Mouse (Mus musculus) adrenal gland, adult (tissue): ENCODE measurements at regions not wholly inside any gene's neighbourhood (a gene's known extent, or its start where the extent isn't known, plus 50 kb on each side); places are given as distances from the start of the nearest gene placed in this dataset.

Source experiments
- DNase-seq, 2 experiments: peaks; one replicate each; pipeline ENCODE4 v3.0.0; 2022 to 2023; ENCODE audit warnings: low spot score in 1 of 2; ENCODE audit not compliant: inconsistent age in 2 of 2

DNA sequence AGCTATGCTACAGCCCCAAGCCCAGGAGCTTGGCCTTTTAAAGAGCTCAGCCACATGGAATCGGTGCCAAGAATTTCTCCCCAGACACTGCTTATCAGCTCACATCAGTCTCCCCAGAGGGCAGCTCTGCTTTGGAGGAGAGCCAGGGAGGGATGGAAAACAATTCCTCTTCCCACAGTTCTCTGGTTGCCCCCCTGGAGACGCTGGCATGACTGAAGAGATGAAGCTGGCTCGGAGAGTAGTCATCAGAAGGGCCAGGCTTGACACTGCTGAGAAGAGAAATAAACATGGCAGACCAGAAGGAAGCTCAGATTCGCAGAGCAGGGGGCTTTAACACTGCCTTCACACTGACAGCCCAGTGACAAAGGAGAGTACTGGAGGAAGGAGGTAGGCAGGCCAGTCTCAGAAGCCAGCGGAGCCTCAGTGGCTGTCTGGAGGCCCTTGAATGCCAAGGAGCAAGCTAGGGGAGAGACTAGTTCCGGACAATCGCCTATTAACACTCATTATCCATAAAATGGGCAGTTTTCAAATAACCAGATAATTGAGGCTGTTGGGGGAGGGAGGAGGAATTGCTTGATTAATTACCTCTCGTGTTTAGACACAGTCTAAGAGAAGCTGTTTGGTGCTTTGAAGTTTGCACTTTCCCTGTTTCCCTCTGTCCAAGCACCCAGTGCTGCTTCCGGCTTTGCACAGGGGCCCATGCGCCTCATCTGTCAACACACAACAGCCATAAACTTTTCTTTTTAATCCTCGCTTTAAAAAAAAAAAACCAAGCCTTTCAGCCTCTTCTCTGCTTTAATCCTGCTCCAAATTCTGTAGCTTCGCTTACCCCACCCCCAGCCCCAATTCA is 148.3 kb downstream of the Ddx1 start:
- DNase-seq, result peak; percentile 58 to 84

GRCm38 (mm10) chr12:13094111-13094851 is 152.6 kb upstream of the Mycn start:
- DNase-seq, result no peak

- no peak for DNase-seq
These were observed 144.2 kb upstream of the Mycn start for GRCm38 (mm10) chr12:13085951-13086350.

GRCm38 (mm10) chr12:13085484-13085883 is 143.8 kb upstream of the Mycn start:
- DNase-seq, result no peak

GRCm38 (mm10) chr12:13083337-13084054 is 141.8 kb upstream of the Mycn start:
- DNase-seq, result no peak

DNA sequence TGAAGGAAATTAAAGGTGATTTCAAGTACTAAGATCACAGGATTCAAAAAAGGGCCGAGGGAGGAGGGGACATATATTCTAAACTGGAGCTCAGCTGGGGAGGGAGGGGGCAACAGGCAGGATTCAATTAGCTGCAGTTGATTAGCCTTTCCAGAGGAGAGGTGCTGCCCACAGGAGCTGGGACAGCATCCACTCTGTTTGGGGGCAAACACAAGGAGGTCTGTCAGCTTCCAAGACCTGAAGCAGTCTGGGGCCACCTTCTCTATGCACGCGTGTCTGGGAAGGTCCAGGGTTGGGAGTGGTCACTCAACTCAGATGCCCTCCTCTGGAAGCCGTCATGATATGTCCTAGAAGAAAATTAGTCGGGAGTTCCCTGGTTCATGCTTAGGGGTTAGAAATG is 139.1 kb upstream of the Mycn start:
- DNase-seq, result no peak

- no peak for DNase-seq
These were observed 138.1 kb upstream of the Mycn start for GRCm38 (mm10) chr12:13079832-13080231.

DNA sequence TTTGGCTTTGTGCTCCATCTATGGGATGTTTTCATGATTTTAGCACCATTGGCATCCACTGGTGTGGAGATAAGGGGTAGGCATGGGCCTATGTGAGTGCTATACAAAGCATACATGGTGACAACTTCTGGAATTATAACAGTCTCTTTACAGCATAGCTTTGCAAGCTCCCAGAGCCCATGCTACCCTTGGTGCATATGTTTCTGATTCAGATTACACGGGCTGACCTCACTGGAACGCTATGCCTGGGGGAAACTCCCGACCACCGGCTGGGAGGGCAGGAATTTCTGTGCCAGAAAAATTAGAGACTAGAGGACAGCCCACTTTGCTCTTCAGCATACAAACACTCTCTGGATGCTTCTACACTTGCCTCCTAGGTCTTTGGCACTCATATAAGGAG is 136.0 kb upstream of the Mycn start:
- DNase-seq, result no peak

DNA sequence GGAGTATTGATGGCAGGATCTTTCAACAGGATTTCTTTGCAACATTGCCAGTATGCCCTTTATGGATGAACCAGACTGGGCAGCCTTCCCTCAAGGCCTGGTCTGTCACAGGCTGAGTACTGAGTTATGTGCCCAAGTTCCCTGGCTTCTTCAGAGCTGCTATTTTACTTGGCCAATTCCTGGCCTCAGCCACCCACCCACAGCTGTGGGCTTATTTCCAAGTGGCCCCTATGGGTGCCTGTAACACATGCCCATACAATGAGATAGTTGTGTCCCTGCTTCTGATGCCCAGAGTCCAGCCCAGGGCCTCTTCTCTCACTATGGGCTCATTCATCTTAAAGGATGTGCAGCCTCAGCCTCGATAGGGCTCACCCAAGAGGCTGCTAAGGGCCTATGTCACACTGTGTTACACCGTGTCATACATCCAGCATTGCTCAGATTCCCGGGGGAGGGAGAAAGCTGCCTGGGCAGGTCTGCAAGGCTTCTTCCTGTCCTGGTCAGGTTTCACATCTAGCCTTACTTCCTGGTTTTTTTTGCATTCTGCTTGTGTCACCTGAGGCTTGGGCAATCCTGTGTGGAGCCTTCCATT is 135.1 kb upstream of the Mycn start:
- no peak for DNase-seq

DNA sequence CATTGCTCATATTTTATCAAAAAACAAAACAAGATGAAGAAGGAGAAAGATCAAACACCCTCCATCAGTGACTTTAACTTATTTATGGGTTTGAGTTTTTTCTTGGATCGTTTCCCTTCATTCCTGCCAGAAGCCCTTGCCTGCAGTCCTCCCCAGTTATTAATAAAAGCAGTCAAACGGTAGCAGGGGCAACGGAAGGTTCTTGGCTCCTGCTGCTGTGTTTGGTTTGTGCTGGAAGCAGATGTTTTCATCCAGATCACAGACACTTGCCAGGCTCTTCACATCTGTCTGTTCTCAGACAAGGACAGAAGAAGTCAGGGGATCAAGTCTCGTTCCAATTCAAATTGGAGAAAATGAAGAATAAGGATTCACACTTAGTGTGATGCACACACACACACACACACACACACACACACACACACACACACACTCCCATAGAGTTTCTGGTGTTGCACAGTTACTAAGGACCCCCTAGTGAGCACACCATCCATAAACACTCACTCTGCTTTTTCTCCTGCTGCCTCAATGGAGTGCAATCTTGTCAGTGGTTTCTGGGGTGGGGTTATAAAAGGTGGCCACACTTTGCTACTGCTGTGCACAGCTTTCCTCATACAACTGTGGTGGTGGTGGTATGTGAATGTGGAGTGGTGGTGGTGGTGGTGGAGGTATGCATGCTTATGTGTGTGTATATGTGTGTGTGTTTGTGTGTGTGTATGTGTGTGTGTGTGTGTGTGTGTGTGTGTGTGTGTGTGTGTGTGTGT is 131.6 kb upstream of the Mycn start:
- DNase-seq, result no peak

DNA sequence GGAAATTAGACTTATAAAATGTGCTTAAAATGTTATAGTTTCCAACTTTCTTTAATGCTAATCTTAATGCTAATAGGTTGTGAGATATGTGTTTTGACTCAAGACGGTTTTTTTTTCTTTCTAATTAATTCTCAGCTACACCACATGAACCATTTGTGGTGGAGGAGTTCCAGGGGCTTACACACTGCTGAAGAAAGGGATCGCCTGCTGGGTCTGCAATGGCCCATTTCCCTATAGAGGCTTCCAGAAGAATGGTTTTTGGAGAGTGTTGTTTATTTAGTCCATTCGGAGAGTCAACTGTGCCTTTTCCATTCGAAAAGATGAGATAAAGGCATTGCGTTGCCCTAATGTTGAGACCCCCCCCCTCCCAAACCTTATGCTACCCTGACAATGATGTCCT is 125.6 kb upstream of the Mycn start:
- DNase-seq, result no peak

GRCm38 (mm10) chr12:13066604-13067181 is 125.0 kb upstream of the Mycn start:
- no peak for DNase-seq

- no peak for DNase-seq
These were observed 117.8 kb upstream of the Mycn start for GRCm38 (mm10) chr12:13059473-13059872.

DNA sequence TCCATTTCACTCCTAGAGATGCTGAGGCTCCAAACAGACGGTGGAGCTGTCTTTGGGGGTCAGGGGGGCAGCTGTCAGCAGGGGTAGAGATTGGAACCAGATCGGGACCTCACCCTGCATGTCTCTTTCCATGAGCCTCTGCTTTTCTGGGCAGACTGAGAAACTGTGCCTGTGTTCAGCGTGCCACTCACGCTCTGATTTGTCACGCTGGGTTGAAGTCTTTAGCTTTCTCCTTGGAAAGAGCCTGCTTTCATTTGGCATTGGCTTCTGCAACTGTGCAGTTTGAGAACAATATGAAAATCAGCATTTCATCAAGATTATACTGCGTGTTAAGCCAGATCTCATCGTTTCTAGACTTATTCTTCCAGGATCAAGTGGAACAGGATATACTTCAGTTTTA is 114.5 kb upstream of the Mycn start:
- no peak for DNase-seq

GRCm38 (mm10) chr12:13054611-13055010 is 112.9 kb upstream of the Mycn start:
- DNase-seq, result no peak

DNA sequence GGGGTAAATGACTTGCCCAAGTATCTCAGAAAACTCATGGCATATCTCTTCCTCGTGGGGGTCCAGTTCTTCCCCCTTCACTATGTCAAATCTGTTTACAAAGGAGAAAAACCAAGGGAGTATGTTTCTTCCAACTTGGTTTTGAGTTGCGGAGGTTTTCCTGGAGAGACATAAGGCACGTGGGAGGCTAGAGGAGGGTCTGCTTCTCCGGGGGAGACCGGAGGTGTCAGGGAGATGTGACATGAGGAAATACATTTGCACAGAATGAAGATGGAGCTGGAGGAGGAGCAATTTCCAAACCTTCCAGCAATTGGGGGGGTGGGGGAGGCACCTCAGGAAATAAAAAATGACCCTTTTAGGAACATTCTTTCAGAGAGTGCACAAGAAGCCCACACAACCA is 112.0 kb upstream of the Mycn start:
- no peak for DNase-seq

DNA sequence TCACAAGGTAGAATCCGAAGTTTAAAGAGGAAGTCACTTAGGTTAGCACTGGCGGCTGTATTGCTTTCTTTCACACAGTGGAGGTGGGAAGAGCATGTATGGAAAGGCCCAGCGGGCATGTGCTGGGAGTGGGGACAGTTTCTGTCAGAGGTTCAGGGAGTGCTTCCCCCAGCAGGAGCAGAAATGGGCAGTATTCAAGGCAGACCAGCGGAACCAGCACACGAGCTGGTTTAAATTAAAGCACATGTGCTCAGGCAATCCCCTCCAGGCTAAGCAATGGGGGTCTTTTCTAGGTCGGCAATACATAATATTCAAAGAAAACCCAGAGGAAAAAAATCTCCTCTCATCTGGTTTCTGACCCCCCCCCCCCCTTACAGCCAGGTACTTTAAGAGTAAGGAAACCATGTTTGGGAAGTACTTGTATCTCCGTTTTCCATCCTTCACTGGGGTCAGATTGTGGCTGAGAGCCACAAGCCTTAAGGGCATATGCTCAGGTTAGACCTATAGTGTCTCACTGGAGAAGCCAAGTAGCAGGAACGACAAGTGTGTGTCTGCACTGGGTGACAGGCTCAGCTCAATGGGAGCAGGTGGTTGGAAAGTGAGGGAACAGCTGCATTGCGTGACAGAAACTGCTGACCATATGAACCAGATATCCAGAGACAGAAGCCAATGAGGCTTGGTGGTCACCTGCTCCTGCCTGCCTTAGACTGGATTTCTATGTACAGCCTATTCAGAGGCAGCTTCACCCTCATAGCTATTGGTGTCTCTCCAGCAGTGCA is 111.3 kb upstream of the Mycn start:
- DNase-seq, result no peak

GRCm38 (mm10) chr12:13052164-13052563 is 110.5 kb upstream of the Mycn start:
- DNase-seq, result no peak

DNA sequence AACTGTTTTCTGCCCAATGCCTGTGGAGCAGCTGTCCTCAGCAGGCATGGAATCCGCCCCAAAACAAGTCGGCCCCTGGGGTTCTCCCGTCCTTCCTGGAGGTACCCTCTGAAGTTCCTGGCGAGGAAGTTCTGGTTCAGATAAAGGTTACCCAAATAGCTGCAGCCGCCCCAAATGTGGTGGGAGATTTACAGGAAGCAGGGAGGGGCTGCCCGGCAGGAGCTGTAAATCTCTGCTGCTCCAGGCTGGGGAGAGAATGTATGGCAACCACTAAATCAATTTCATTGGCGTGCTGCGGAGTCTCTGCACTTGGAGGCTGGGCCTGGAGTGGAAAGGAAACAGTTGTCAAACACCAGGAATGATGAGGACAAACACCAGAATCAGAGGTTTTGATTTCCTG is 107.9 kb upstream of the Mycn start:
- DNase-seq, result peak in 1 of 2 experiments; percentile 5
